Mouse (Mus musculus): ENCODE measurements around the gene AY761185. TPM values are rescaled to one million over a fixed set of nuclear protein-coding genes. Genes with fewer than 3 reads are reported as not detected.

The AY761185 gene
- total and polyA plus RNA-seq, 3 experiments, result not detected

DNA sequence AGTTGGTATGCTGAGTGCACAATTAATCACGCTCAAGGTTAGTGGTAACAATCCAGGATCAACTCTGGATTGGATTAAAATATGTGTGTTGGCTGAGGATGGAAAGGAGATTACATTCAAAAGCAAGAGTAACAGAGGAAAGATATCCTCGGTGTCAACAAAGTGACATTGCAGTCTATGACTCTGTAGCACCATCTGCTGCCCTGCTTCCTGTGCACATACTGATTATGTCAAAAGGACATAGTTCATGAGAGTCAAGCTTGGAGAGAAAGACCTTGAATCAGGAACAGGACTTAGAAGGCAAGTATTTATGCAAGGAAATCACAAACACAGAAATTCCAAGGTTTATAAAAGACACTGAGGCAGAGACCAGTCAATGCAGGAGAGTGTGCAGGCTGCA lies 20.0 kb upstream of the AY761185 start:
- Histone ChIP-seq H3K27me3 (ENCODE audit: control insufficient read depth in 1 of 2, insufficient read depth in 2 of 2, low read length in 2 of 2) (no peaks in the 10 kb centered on the region), H3K79me2 (ENCODE audit: control insufficient read depth, insufficient read depth, low read length, poor library complexity) (no peaks in the 10 kb centered on the region), H3K4me1 (ENCODE audit: control insufficient read depth in 1 of 2, insufficient read depth in 2 of 2, low read length in 2 of 2) (no peaks in the 10 kb centered on the region), H3K9me3 (replicated peaks; ENCODE audit: insufficient read depth, low read length) (no peaks in the 10 kb centered on the region), H3K4me3 (ENCODE audit: control insufficient read depth in 1 of 2, insufficient read depth in 1 of 2, low read depth in 2 of 2, low read length in 2 of 2) (no peak overlapping the region), H3K9ac (ENCODE audit: control insufficient read depth, low read depth, low read length, poor library complexity, severe bottlenecking) (no peak overlapping the region), H3K27ac (ENCODE audit: control insufficient read depth, low read depth, low read length) (no peak overlapping the region), H3K36me3 (ENCODE audit: control insufficient read depth in 1 of 2, insufficient read depth in 2 of 2, low read length in 2 of 2) (no peaks in the 10 kb centered on the region)
- DNase-seq (ENCODE audit: low read depth, low spot score), result no peak
- TF ChIP-seq KAT2A (conservative IDR thresholded peaks at IDR 0.05; ENCODE audit: low read depth, low read length) (no peak), MXI1 (IDR thresholded peaks at IDR 0.05; ENCODE audit: low read depth, low read length) (no peak), ETS1 (IDR thresholded peaks at IDR 0.05; ENCODE audit: low read depth, low read length) (no peak), CTCF (IDR thresholded peaks at IDR 0.05 in 2 of 3, conservative IDR thresholded peaks at IDR 0.05 in 1 of 3; ENCODE audit: control insufficient read depth in 1 of 3, insufficient read depth in 1 of 3, low read depth in 2 of 3, low read length in 3 of 3, poor library complexity in 1 of 3, severe bottlenecking in 1 of 3) (no peak)

- Histone ChIP-seq H3K4me3 (ENCODE audit: control insufficient read depth in 1 of 2, insufficient read depth in 1 of 2, low read depth in 2 of 2, low read length in 2 of 2) (no peak within 1 kb of the TSS), H3K9me3 (replicated peaks; ENCODE audit: insufficient read depth, low read length) (no peaks in the 10 kb centered on the region), H3K36me3 (ENCODE audit: control insufficient read depth in 1 of 2, insufficient read depth in 2 of 2, low read length in 2 of 2) (no peaks in the 10 kb centered on the region), H3K79me2 (ENCODE audit: control insufficient read depth, insufficient read depth, low read length, poor library complexity) (no peaks in the 10 kb centered on the region), H3K4me1 (ENCODE audit: control insufficient read depth in 1 of 2, insufficient read depth in 2 of 2, low read length in 2 of 2) (no peaks in the 10 kb centered on the region), H3K9ac (ENCODE audit: control insufficient read depth, low read depth, low read length, poor library complexity, severe bottlenecking) (no peak within 1 kb of the TSS), H3K27me3 (ENCODE audit: control insufficient read depth in 1 of 2, insufficient read depth in 2 of 2, low read length in 2 of 2) (no peaks in the 10 kb centered on the region), H3K27ac (ENCODE audit: control insufficient read depth, low read depth, low read length) (no peak within 1 kb of the TSS)
- TF ChIP-seq MYB (IDR thresholded peaks at IDR 0.05; ENCODE audit: low read depth, low read length) (no peak), TBP (IDR thresholded peaks at IDR 0.05; ENCODE audit: low read depth, low read length) (no peak), RAD21 (IDR thresholded peaks at IDR 0.05; ENCODE audit: low read depth, low read length) (no peak), POLR2A (IDR thresholded peaks at IDR 0.05; ENCODE audit: control insufficient read depth in 1 of 2, insufficient read depth in 1 of 2, low read depth in 1 of 2, low read length in 2 of 2, poor library complexity in 1 of 2) (no peak), HCFC1 (IDR thresholded peaks at IDR 0.05; ENCODE audit: low read depth, low read length) (no peak), POLR2AphosphoS5 (IDR thresholded peaks at IDR 0.05; ENCODE audit: borderline replicate concordance, low read depth, low read length) (no peak), EP300 (IDR thresholded peaks at IDR 0.05; ENCODE audit: low read depth in 1 of 2, low read length in 2 of 2) (no peak), JUND (IDR thresholded peaks at IDR 0.05; ENCODE audit: low read depth, low read length) (no peak), ZNF384 (IDR thresholded peaks at IDR 0.05; ENCODE audit: low read depth, low read length) (no peak), MXI1 (IDR thresholded peaks at IDR 0.05; ENCODE audit: low read depth, low read length) (no peak), E2F4 (IDR thresholded peaks at IDR 0.05; ENCODE audit: borderline replicate concordance, low read depth, low read length) (no peak), CTCF (IDR thresholded peaks at IDR 0.05 in 2 of 3, conservative IDR thresholded peaks at IDR 0.05 in 1 of 3; ENCODE audit: control insufficient read depth in 1 of 3, insufficient read depth in 1 of 3, low read depth in 2 of 3, low read length in 3 of 3, poor library complexity in 1 of 3, severe bottlenecking in 1 of 3) (no peak), MAX (IDR thresholded peaks at IDR 0.05; ENCODE audit: low read length) (no peak), GABPA (IDR thresholded peaks at IDR 0.05; ENCODE audit: low read depth, low read length) (no peak), ELF1 (IDR thresholded peaks at IDR 0.05; ENCODE audit: low read depth, low read length) (no peak), TCF12 (IDR thresholded peaks at IDR 0.05; ENCODE audit: low read depth, low read length) (no peak), SIN3A (IDR thresholded peaks at IDR 0.05; ENCODE audit: low read length) (no peak)
- DNase-seq (ENCODE audit: low read depth, low spot score), result no peak
These were observed 22.5 kb downstream of the AY761185 start, which contains the start of gene Gm6040 for GRCm38 (mm10) chr8:20921971-20922370. TSS of gene Gm6040 (minus strand) at chr8:20922071.
